Comparison of ENCODE assay signal across 8 mouse cellular contexts in genomic region chr11:18878748-18879455, GRCm38 (mm10).
DNase-seq lines count a peak whose midpoint lies in the region; ATAC-seq and TF ChIP-seq lines count a peak whose summit lies in the region.
"Had no signal": no experiment of that assay in that cellular context is flagged by ENCODE, and none has a peak within 500 bp of the region (broad histone marks: within the 10 kb centered on the region; RNA-seq: fewer than 3 reads in every experiment).

No protein-coding gene starts in this region.

- peak overlapping the region; percentile 94 for H3K4me2 ChIP-seq in hindbrain, embryonic 11.5 days (replicated peaks; ENCODE audit: low read depth, low read length)

- TF ChIP-seq RAD21 in MEL (IDR thresholded peaks at IDR 0.05; ENCODE audit: low read depth, low read length), result no peak; the same call in 1 of the 2 replicates

- peaks cover 2 to 4% of the 10 kb centered on the region in 2 experiments; a peak in 3 of 4 replicates for H3K4me1 ChIP-seq in MEL (ENCODE audit: control insufficient read depth in 1 of 2, insufficient read depth in 2 of 2, low read length in 2 of 2)
- peaks cover 21% of the 10 kb centered on the region for H3K4me1 ChIP-seq in hindbrain, embryonic 11.5 days (replicated peaks; ENCODE audit: control insufficient read depth, insufficient read depth, low read length)
- H3K4me1 ChIP-seq in midbrain, embryonic 10.5 days, result peaks cover 89% of the 10 kb centered on the region

- H3K27me3 ChIP-seq in MEL (ENCODE audit: control insufficient read depth in 1 of 2, insufficient read depth in 2 of 2, low read length in 2 of 2), result no peaks in the 10 kb centered on the region
- no peaks in the 10 kb centered on the region; the same call in 1 of the 2 replicates for H3K27me3 ChIP-seq in hindbrain, embryonic 11.5 days (ENCODE audit: control insufficient read depth, insufficient read depth, low read length)
- peaks cover 47% of the 10 kb centered on the region for H3K27me3 ChIP-seq in midbrain, embryonic 10.5 days (ENCODE audit: low read depth, poor library complexity, severe bottlenecking)

- DNase-seq in 3T3-L1 (ENCODE audit: low read depth, low spot score), result peak; percentile 54
- peak; percentile 69 for DNase-seq in MEL (ENCODE audit: low read depth, low spot score)
- peak; percentile 56 for DNase-seq in hindbrain, embryonic 11.5 days (ENCODE audit: low spot score)
- peak; percentile 52 for DNase-seq in midbrain, embryonic 10.5 days (ENCODE audit: low spot score)
- no peak for DNase-seq in cerebellum, postnatal 25 days
- no peak for DNase-seq in urinary bladder, postnatal 14 days (ENCODE audit: low spot score)
- no peak for DNase-seq in gastrocnemius, postnatal 10 days
- DNase-seq: kidney, adult 8-10 months had no signal

- H3K79me2 ChIP-seq in MEL (ENCODE audit: control insufficient read depth, insufficient read depth, low read length, poor library complexity), result no peaks in the 10 kb centered on the region; the same call in 1 of the 2 replicates

- H3K27ac ChIP-seq in MEL (ENCODE audit: control insufficient read depth, low read depth, low read length), result peak overlapping the region; percentile 73
- H3K27ac ChIP-seq in hindbrain, embryonic 11.5 days (ENCODE audit: low read depth, low read length), result peak overlapping the region; percentile 97
- peak overlapping the region; percentile 87 for H3K27ac ChIP-seq in midbrain, embryonic 10.5 days (replicated peaks)

- WGBS in hindbrain, embryonic 11.5 days, result under 1% methylated on average over 13 of the region's 13 CpGs
- under 1% methylated on average over 13 of the region's 13 CpGs for WGBS in midbrain, embryonic 10.5 days

- TF ChIP-seq CTCF in MEL (IDR thresholded peaks at IDR 0.05 in 2 of 3, conservative IDR thresholded peaks at IDR 0.05 in 1 of 3; ENCODE audit: control insufficient read depth in 1 of 3, insufficient read depth in 1 of 3, low read depth in 2 of 3, low read length in 3 of 3, poor library complexity in 1 of 3, severe bottlenecking in 1 of 3), result no peak

- ATAC-seq in hindbrain, embryonic 11.5 days (ENCODE audit: low FRiP score), result peak; percentile 20; the same call in 1 of the 2 replicates

- no peak for TF ChIP-seq POLR2A in MEL (IDR thresholded peaks at IDR 0.05; ENCODE audit: control insufficient read depth in 1 of 2, insufficient read depth in 1 of 2, low read depth in 1 of 2, low read length in 2 of 2, poor library complexity in 1 of 2)

- H3K4me3 ChIP-seq in MEL (ENCODE audit: control insufficient read depth in 1 of 2, insufficient read depth in 1 of 2, low read depth in 2 of 2, low read length in 2 of 2), result peak overlapping the region; percentile 68
- peak overlapping the region; percentile 38 for H3K4me3 ChIP-seq in hindbrain, embryonic 11.5 days (ENCODE audit: low read depth, low read length)
- H3K4me3 ChIP-seq in midbrain, embryonic 10.5 days, result peak overlapping the region; percentile 59

- TF ChIP-seq EP300 in MEL (IDR thresholded peaks at IDR 0.05; ENCODE audit: low read depth in 1 of 2, low read length in 2 of 2), result 0 out of 4 replicates have a peak, but pooled peaks of 1 of the 2 experiments have one; percentile 22

- no peaks in the 10 kb centered on the region for H3K9me3 ChIP-seq in MEL (replicated peaks; ENCODE audit: insufficient read depth, low read length)
- no peaks in the 10 kb centered on the region for H3K9me3 ChIP-seq in hindbrain, embryonic 11.5 days (ENCODE audit: control insufficient read depth, low read length)
- no peaks in the 10 kb centered on the region for H3K9me3 ChIP-seq in midbrain, embryonic 10.5 days (replicated peaks)

- H3K9ac ChIP-seq in MEL (ENCODE audit: control insufficient read depth, low read depth, low read length, poor library complexity, severe bottlenecking), result peak overlapping the region; percentile 72
- peak overlapping the region; percentile 64 for H3K9ac ChIP-seq in hindbrain, embryonic 11.5 days (ENCODE audit: low read depth, low read length)

- peaks cover 0 to 6% of the 10 kb centered on the region in 2 experiments; a peak in 3 of 4 replicates for H3K36me3 ChIP-seq in MEL (ENCODE audit: control insufficient read depth in 1 of 2, insufficient read depth in 2 of 2, low read length in 2 of 2)
- H3K36me3 ChIP-seq in hindbrain, embryonic 11.5 days (ENCODE audit: control insufficient read depth, insufficient read depth, low read length), result no peaks in the 10 kb centered on the region
- H3K36me3 ChIP-seq in midbrain, embryonic 10.5 days, result peaks cover 4% of the 10 kb centered on the region; the same call in 1 of the 2 replicates

TF ChIP-seq in MEL, 35 proteins besides CTCF, POLR2A, EP300 and RAD21:
- TF ChIP-seq HCFC1 (IDR thresholded peaks at IDR 0.05; ENCODE audit: low read depth, low read length) (no peak), MAZ (IDR thresholded peaks at IDR 0.05; ENCODE audit: low read depth, low read length) (no peak), ETS1 (IDR thresholded peaks at IDR 0.05; ENCODE audit: low read depth, low read length) (no peak; the same call in 1 of the 2 replicates), USF1 (IDR thresholded peaks at IDR 0.05; ENCODE audit: low read depth, low read length) (no peak), ZNF384 (IDR thresholded peaks at IDR 0.05; ENCODE audit: low read depth, low read length) (0 out of 2 replicates have a peak, but pooled peaks have one; percentile 19), POLR2AphosphoS5 (IDR thresholded peaks at IDR 0.05; ENCODE audit: borderline replicate concordance, low read depth, low read length) (no peak), TAL1 (IDR thresholded peaks at IDR 0.05; ENCODE audit: low read length) (no peak), SMC3 (IDR thresholded peaks at IDR 0.05; ENCODE audit: low read depth, low read length) (peak; percentile 26), NRF1 (IDR thresholded peaks at IDR 0.05; ENCODE audit: insufficient read depth, low read depth, low read length, poor library complexity, severe bottlenecking) (no peak), NELFE (IDR thresholded peaks at IDR 0.05; ENCODE audit: low read depth, low read length) (peak; percentile 38; the same call in 1 of the 2 replicates), TBP (IDR thresholded peaks at IDR 0.05; ENCODE audit: low read depth, low read length) (no peak), ZMIZ1 (IDR thresholded peaks at IDR 0.05; ENCODE audit: low read depth, low read length) (no peak), GABPA (IDR thresholded peaks at IDR 0.05; ENCODE audit: low read depth, low read length) (no peak), BHLHE40 (IDR thresholded peaks at IDR 0.05; ENCODE audit: borderline replicate concordance, low read depth, low read length) (no peak)
TF ChIP-seq in MEL: peak in this region for 3.

Comparison
In these comparisons a context has a peak if more than half of its experiments do, and no peak if none do; other contexts are left out.
1. DNase-seq: peak in 3T3-L1 (single experiment), MEL (single experiment), hindbrain, embryonic 11.5 days (single experiment) and midbrain, embryonic 10.5 days (single experiment); none in cerebellum, postnatal 25 days (0 of 2), urinary bladder, postnatal 14 days (single experiment) and gastrocnemius, postnatal 10 days (single experiment).
2. Peak in every context shown above with its lines, with median percentiles within 50 percentile points of each other: H3K27ac ChIP-seq and H3K4me3 ChIP-seq.